Mouse (Mus musculus) hindbrain, embryonic 11.5 days (tissue): ENCODE measurements at regions not wholly inside any gene's neighbourhood (a gene's known extent, or its start where the extent isn't known, plus 50 kb on each side); places are given as distances from the start of the nearest gene placed in this dataset.

ENCODE experiments used
- ATAC-seq: fragments of 200-750 bp; cut with Nextera tagmentation; 2 replicates; pipeline ENCODE4 v1.8.0; 2017; ENCODE audit warnings: mild to moderate bottlenecking, moderate TSS enrichment, moderate library complexity; ENCODE audit not compliant: low FRiP score
- DNase-seq: peaks from one replicate; pipeline ENCODE4 v3.0.0-alpha.2; 2015; ENCODE audit warnings: low spot score
- H3K27ac ChIP-seq: fragments of 300-500 bp; sonication (generic); 2 replicates; pipeline ENCODE4 v1.5.1; 2014; ENCODE audit warnings: mild to moderate bottlenecking, low read depth, low read length
- H3K27me3 ChIP-seq: fragments of 300-500 bp; sonication (generic); 2 replicates; pipeline ENCODE4 v1.6.1; 2014; ENCODE audit warnings: mild to moderate bottlenecking, low read length, moderate library complexity, mixed read lengths; ENCODE audit not compliant: control insufficient read depth, insufficient read depth
- H3K36me3 ChIP-seq: fragments of 300-500 bp; sonication (generic); 2 replicates; pipeline ENCODE4 v1.6.1; 2014; ENCODE audit warnings: mild to moderate bottlenecking, low read length, moderate library complexity, mixed read lengths; ENCODE audit not compliant: control insufficient read depth, insufficient read depth
- H3K4me1 ChIP-seq: fragments of 300-500 bp; sonication (generic); replicated peaks from 2 replicates; pipeline ENCODE4 v1.6.1; 2014; ENCODE audit warnings: low read length, mixed read lengths; ENCODE audit not compliant: control insufficient read depth, insufficient read depth
- H3K4me2 ChIP-seq: fragments of 300-500 bp; sonication (generic); replicated peaks from 2 replicates; pipeline ENCODE4 v1.6.1; 2014; ENCODE audit warnings: mild to moderate bottlenecking, low read depth, low read length
- H3K4me3 ChIP-seq: fragments of 300-500 bp; sonication (generic); 2 replicates; pipeline ENCODE4 v1.5.1; 2014; ENCODE audit warnings: low read depth, low read length
- H3K9ac ChIP-seq: fragments of 300-500 bp; sonication (generic); 2 replicates; pipeline ENCODE4 v1.6.1; 2014; ENCODE audit warnings: low read depth, low read length
- H3K9me3 ChIP-seq: fragments of 300-500 bp; sonication (generic); 2 replicates; pipeline ENCODE4 v1.6.1; 2016; ENCODE audit warnings: low read length; ENCODE audit not compliant: control insufficient read depth
- WGBS: fragments of 180-500 bp; shearing (Covaris S2); extraction: QIAGEN DNeasy Blood & Tissue Kit; methylation state at CpG from one replicate; pipeline ENCODE4 v1.1.7; 2014; 5-methylcytosine and 5-hydroxymethylcytosine counted together

- Histone ChIP-seq H3K4me2 (no peak overlapping the region), H3K9ac (no peak overlapping the region), H3K9me3 (no peaks in the 10 kb centered on the region), H3K4me1 (no peaks in the 10 kb centered on the region), H3K27me3 (no peaks in the 10 kb centered on the region), H3K36me3 (no peaks in the 10 kb centered on the region), H3K4me3 (no peak overlapping the region), H3K27ac (no peak overlapping the region)
- no peak for DNase-seq
- no peak for ATAC-seq
- 89% methylated on average over 4 of the region's 4 CpGs for WGBS
Observed at GRCm38 (mm10) chr8:44273300-44273699, 563.5 kb upstream of the Adam34 start.

GRCm38 (mm10) chr8:44318216-44318615 lies 608.4 kb upstream of the Adam34 start:
- no peak overlapping the region for H3K9ac ChIP-seq
- H3K4me3 ChIP-seq: no peak overlapping the region
- H3K9me3 ChIP-seq: no peaks in the 10 kb centered on the region
- DNase-seq (no peak), ATAC-seq (no peak)
- no peak overlapping the region for H3K27ac ChIP-seq
- no peaks in the 10 kb centered on the region for H3K27me3 ChIP-seq
- H3K36me3 ChIP-seq: no peaks in the 10 kb centered on the region
- no peaks in the 10 kb centered on the region for H3K4me1 ChIP-seq
- H3K4me2 ChIP-seq: no peak overlapping the region

- H3K27me3 ChIP-seq: no peaks in the 10 kb centered on the region
- DNase-seq (no peak), ATAC-seq (no peak)
- no peak overlapping the region for H3K4me2 ChIP-seq
- H3K9ac ChIP-seq: no peak overlapping the region
- no peak overlapping the region for H3K27ac ChIP-seq
- WGBS: 87% methylated on average over 6 of the region's 6 CpGs
- H3K4me3 ChIP-seq: no peak overlapping the region
- no peaks in the 10 kb centered on the region for H3K9me3 ChIP-seq
- H3K4me1 ChIP-seq: no peaks in the 10 kb centered on the region
- H3K36me3 ChIP-seq: no peaks in the 10 kb centered on the region
Observed at GRCm38 (mm10) chr8:44334323-44334993, 600.8 kb upstream of the Fat1 start.

GRCm38 (mm10) chr8:44343401-44343800 lies 591.8 kb upstream of the Fat1 start:
- no peak overlapping the region for H3K27ac ChIP-seq
- no peaks in the 10 kb centered on the region for H3K9me3 ChIP-seq
- no peaks in the 10 kb centered on the region for H3K4me1 ChIP-seq
- no peaks in the 10 kb centered on the region for H3K36me3 ChIP-seq
- H3K9ac ChIP-seq: no peak overlapping the region
- no peak overlapping the region for H3K4me2 ChIP-seq
- no peak overlapping the region for H3K4me3 ChIP-seq
- DNase-seq: no peak
- ATAC-seq: no peak
- WGBS: 94% methylated on average over 2 of the region's 2 CpGs
- no peaks in the 10 kb centered on the region for H3K27me3 ChIP-seq

- Histone ChIP-seq H3K27ac (no peak overlapping the region), H3K36me3 (no peaks in the 10 kb centered on the region), H3K4me2 (no peak overlapping the region), H3K9me3 (no peaks in the 10 kb centered on the region), H3K4me1 (no peaks in the 10 kb centered on the region), H3K4me3 (no peak overlapping the region), H3K9ac (no peak overlapping the region), H3K27me3 (no peaks in the 10 kb centered on the region)
- DNase-seq: peak; percentile 1
- no peak for ATAC-seq
- 71% methylated on average over 2 of the region's 2 CpGs for WGBS
Observed at GRCm38 (mm10) chr8:44343924-44344323, 591.3 kb upstream of the Fat1 start.

- H3K4me2 ChIP-seq: no peak overlapping the region
- no peak overlapping the region for H3K27ac ChIP-seq
- no peaks in the 10 kb centered on the region for H3K36me3 ChIP-seq
- WGBS: 89% methylated on average over 1 of the region's 1 CpGs
- ATAC-seq: no peak
- H3K4me1 ChIP-seq: no peaks in the 10 kb centered on the region
- DNase-seq: no peak
- no peaks in the 10 kb centered on the region for H3K9me3 ChIP-seq
- no peak overlapping the region for H3K9ac ChIP-seq
- no peaks in the 10 kb centered on the region for H3K27me3 ChIP-seq
- H3K4me3 ChIP-seq: no peak overlapping the region
Observed at GRCm38 (mm10) chr8:44347412-44347811, 587.8 kb upstream of the Fat1 start.

GRCm38 (mm10) chr8:44373987-44374386 lies 561.3 kb upstream of the Fat1 start:
- no peak for ATAC-seq
- H3K27me3 ChIP-seq: no peaks in the 10 kb centered on the region
- 91% methylated on average over 6 of the region's 6 CpGs for WGBS
- H3K36me3 ChIP-seq: no peaks in the 10 kb centered on the region
- H3K9me3 ChIP-seq: no peaks in the 10 kb centered on the region
- H3K4me1 ChIP-seq: no peaks in the 10 kb centered on the region
- H3K4me3 ChIP-seq: no peak overlapping the region
- H3K9ac ChIP-seq: no peak overlapping the region
- H3K27ac ChIP-seq: no peak overlapping the region
- no peak overlapping the region for H3K4me2 ChIP-seq
- no peak for DNase-seq

GRCm38 (mm10) chr8:44377731-44378130 lies 557.5 kb upstream of the Fat1 start:
- Histone ChIP-seq H3K9me3 (no peaks in the 10 kb centered on the region), H3K9ac (no peak overlapping the region), H3K4me2 (no peak overlapping the region), H3K4me1 (no peaks in the 10 kb centered on the region), H3K36me3 (no peaks in the 10 kb centered on the region), H3K4me3 (no peak overlapping the region), H3K27me3 (no peaks in the 10 kb centered on the region), H3K27ac (no peak overlapping the region)
- 84% methylated on average over 3 of the region's 3 CpGs for WGBS
- no peak for DNase-seq
- no peak for ATAC-seq

- DNase-seq: no peak
- Histone ChIP-seq H3K4me2 (no peak overlapping the region), H3K9ac (no peak overlapping the region), H3K4me3 (no peak overlapping the region), H3K27me3 (no peaks in the 10 kb centered on the region), H3K9me3 (no peaks in the 10 kb centered on the region), H3K36me3 (no peaks in the 10 kb centered on the region), H3K4me1 (no peaks in the 10 kb centered on the region), H3K27ac (no peak overlapping the region)
- ATAC-seq: no peak
- WGBS: 95% methylated on average over 6 of the region's 6 CpGs
Observed at GRCm38 (mm10) chr8:44408462-44408861, 526.8 kb upstream of the Fat1 start.
